Mouse (Mus musculus) hindbrain, embryonic 10.5 days (tissue): ENCODE data around the gene Pnp. TPM values are rescaled to one million over a fixed set of nuclear protein-coding genes. Genes with fewer than 3 reads are reported as not detected.
"Not testable (repeated sequence)": the region's sequence is repeated elsewhere in the genome, so short reads cannot be mapped to it uniquely, and the experiment has no call there.

Experiments
- DNase-seq: peaks from one replicate; pipeline ENCODE4 v3.0.0-alpha.2; 2017; ENCODE audit warnings: low spot score
- H3K27ac ChIP-seq: fragments of 300-500 bp; sonication (generic); 2 replicates; pipeline ENCODE4 v1.5.1; 2016; ENCODE audit warnings: mild to moderate bottlenecking, moderate library complexity
- H3K27me3 ChIP-seq: fragments of 300-500 bp; sonication (generic); 2 replicates; pipeline ENCODE4 v1.6.1; 2016; ENCODE audit warnings: mild to moderate bottlenecking; ENCODE audit not compliant: poor library complexity, insufficient read depth, severe bottlenecking
- H3K36me3 ChIP-seq: fragments of 300-500 bp; sonication (generic); 2 replicates; pipeline ENCODE4 v1.6.1; 2016; ENCODE audit warnings: mild to moderate bottlenecking, moderate library complexity
- H3K4me1 ChIP-seq: fragments of 300-500 bp; sonication (generic); replicated peaks from 2 replicates; pipeline ENCODE4 v1.6.1; 2016; ENCODE audit warnings: mild to moderate bottlenecking
- H3K4me3 ChIP-seq: fragments of 300-500 bp; sonication (generic); 2 replicates; pipeline ENCODE4 v1.5.1; 2016; ENCODE audit warnings: mild to moderate bottlenecking, moderate library complexity
- H3K9me3 ChIP-seq: fragments of 300-500 bp; sonication (generic); 2 replicates; pipeline ENCODE4 v1.6.1; 2016; ENCODE audit warnings: mild to moderate bottlenecking, moderate library complexity
- WGBS: fragments of 180-500 bp; shearing (Covaris S2); methylation state at CpG from one replicate; pipeline ENCODE4 v1.1.7; 2016; 5-methylcytosine and 5-hydroxymethylcytosine counted together
- polyA plus RNA-seq: library from polyadenylated mRNA; unstranded; fragments of >200 nt; fragmentation: Nextera tagmentation; extraction: Ambion mirVana; gene quantifications from 2 replicates; pipeline ENCODE4 v1.2.1, GENCODE M21; 2016

Pnp gene
- polyA plus RNA-seq, 1 experiment from 2014 or later, result 72.3 TPM

GRCm38 (mm10) chr14:50938940-50939339, 8.1 kb downstream of the Pnp start:
- H3K4me1 ChIP-seq, result peaks cover 2% of the 10 kb centered on the region
- no peaks in the 10 kb centered on the region for H3K27me3 ChIP-seq
- no peaks in the 10 kb centered on the region for H3K9me3 ChIP-seq
- H3K4me3 ChIP-seq, result no peak overlapping the region
- no peak overlapping the region for H3K27ac ChIP-seq
- WGBS, result 57% methylated on average over 2 of the region's 2 CpGs
- no peak for DNase-seq
- H3K36me3 ChIP-seq, result no peaks in the 10 kb centered on the region

- peaks cover 8% of the 10 kb centered on the region for H3K36me3 ChIP-seq
- DNase-seq, result peak; percentile 96
- H3K27me3 ChIP-seq, result no peaks in the 10 kb centered on the region
- WGBS, result 20% methylated on average over 31 of the region's 31 CpGs
- H3K4me1 ChIP-seq, result peaks cover 10% of the 10 kb centered on the region
- no peaks in the 10 kb centered on the region for H3K9me3 ChIP-seq
- peak within 1 kb of the TSS; percentile 89 for H3K27ac ChIP-seq
- peak within 1 kb of the TSS; percentile 59 for H3K4me3 ChIP-seq
These were observed 13.2 kb downstream of the Pnp start, which contains the start of gene Gm49342 for GRCm38 (mm10) chr14:50943932-50944667. Gene Gm49342, plus strand, starts transcription at chr14:50944517.

- Histone ChIP-seq H3K27ac (peak overlapping the region; percentile 89), H3K36me3 (peaks cover 14% of the 10 kb centered on the region), H3K4me1 (peaks cover 10% of the 10 kb centered on the region), H3K4me3 (peak overlapping the region; percentile 59)
- not testable (repeated sequence) for H3K27me3 ChIP-seq, DNase-seq, H3K9me3 ChIP-seq
- 0% methylated on average over 14 of the region's 15 CpGs for WGBS
These were observed 13.8 kb downstream of the Pnp start for GRCm38 (mm10) chr14:50944668-50945033.

- H3K27ac ChIP-seq, result peak overlapping the region; percentile 89
- 15% methylated on average over 6 of the region's 6 CpGs for WGBS
- H3K36me3 ChIP-seq, result peaks cover 15% of the 10 kb centered on the region
These were observed 14.2 kb downstream of the Pnp start for GRCm38 (mm10) chr14:50945081-50945480.

GRCm38 (mm10) chr14:50945526-50945925, 14.6 kb downstream of the Pnp start:
- not testable (repeated sequence) for H3K9me3 ChIP-seq, DNase-seq, H3K27me3 ChIP-seq
- WGBS, result 45% methylated on average over 3 of the region's 3 CpGs
- Histone ChIP-seq H3K36me3 (peaks cover 18% of the 10 kb centered on the region), H3K27ac (0 out of 2 replicates have a peak overlapping the region, but pooled peaks have one; percentile 89), H3K4me1 (peaks cover 10% of the 10 kb centered on the region), H3K4me3 (peak overlapping the region; percentile 59)

More at GRCm38 (mm10) chr14:50945081-50945480, 14.2 kb downstream of the Pnp start:
- Histone ChIP-seq H3K4me3 (peak overlapping the region; percentile 59), H3K4me1 (peaks cover 10% of the 10 kb centered on the region)
- not testable (repeated sequence) for H3K27me3 ChIP-seq, H3K9me3 ChIP-seq, DNase-seq

- no peak overlapping the region for H3K27ac ChIP-seq
- H3K36me3 ChIP-seq, result peaks cover 20% of the 10 kb centered on the region
- no peaks in the 10 kb centered on the region; the same call in 1 of the 2 replicates for H3K4me1 ChIP-seq
- H3K4me3 ChIP-seq, result no peak overlapping the region
- no peaks in the 10 kb centered on the region for H3K27me3 ChIP-seq
- WGBS, result 91% methylated on average over 10 of the region's 10 CpGs
- DNase-seq, result no peak
- H3K9me3 ChIP-seq, result no peaks in the 10 kb centered on the region
These were observed 24.6 kb downstream of the Pnp start for GRCm38 (mm10) chr14:50955487-50955886.

GRCm38 (mm10) chr14:50955942-50956508, 25.1 kb downstream of the Pnp start, which contains the start of gene Pnp2:
Gene Pnp2, plus strand, starts transcription at chr14:50955992.
- Histone ChIP-seq H3K36me3 (peaks cover 16% of the 10 kb centered on the region), H3K4me3 (peak within 1 kb of the TSS; percentile 23; the same call in 1 of the 2 replicates)
- H3K27ac ChIP-seq, H3K4me1 ChIP-seq, H3K9me3 ChIP-seq, H3K27me3 ChIP-seq: not testable (repeated sequence)
- WGBS, result 8% methylated on average over 19 of the region's 19 CpGs
- peak; percentile 29 for DNase-seq

- not testable (repeated sequence) for DNase-seq, H3K9me3 ChIP-seq, H3K27ac ChIP-seq, H3K36me3 ChIP-seq, H3K4me3 ChIP-seq, H3K27me3 ChIP-seq, H3K4me1 ChIP-seq
- 83% methylated on average over 6 of the region's 6 CpGs for WGBS
These were observed 25.8 kb downstream of the Pnp start for GRCm38 (mm10) chr14:50956724-50957123.

GRCm38 (mm10) chr14:50957146-50957545, 26.3 kb downstream of the Pnp start:
- not testable (repeated sequence) for H3K9me3 ChIP-seq, DNase-seq, H3K36me3 ChIP-seq, H3K4me1 ChIP-seq, H3K4me3 ChIP-seq, H3K27me3 ChIP-seq, H3K27ac ChIP-seq
- 77% methylated on average over 3 of the region's 3 CpGs for WGBS

- not testable (repeated sequence) for H3K4me3 ChIP-seq, DNase-seq, H3K36me3 ChIP-seq, H3K9me3 ChIP-seq, H3K27ac ChIP-seq, H3K27me3 ChIP-seq, H3K4me1 ChIP-seq
- WGBS, result 90% methylated on average over 5 of the region's 5 CpGs
These were observed 27.6 kb downstream of the Pnp start for GRCm38 (mm10) chr14:50958289-50958995.

GRCm38 (mm10) chr14:50968216-50968980, 37.5 kb downstream of the Pnp start:
- Histone ChIP-seq H3K4me1 (peaks cover 23% of the 10 kb centered on the region), H3K4me3 (no peak overlapping the region), H3K9me3 (no peaks in the 10 kb centered on the region), H3K27ac (no peak overlapping the region), H3K36me3 (no peaks in the 10 kb centered on the region), H3K27me3 (no peaks in the 10 kb centered on the region)
- no peak for DNase-seq
- 79% methylated on average over 5 of the region's 5 CpGs for WGBS

GRCm38 (mm10) chr14:50969041-50969440, 38.2 kb downstream of the Pnp start:
- Histone ChIP-seq H3K4me1 (peaks cover 23% of the 10 kb centered on the region), H3K27ac (peak overlapping the region; percentile 65), H3K36me3 (no peaks in the 10 kb centered on the region), H3K9me3 (no peaks in the 10 kb centered on the region), H3K27me3 (no peaks in the 10 kb centered on the region), H3K4me3 (peak overlapping the region; percentile 12; the same call in 1 of the 2 replicates)
- WGBS, result 22% methylated on average over 1 of the region's 1 CpGs
- no peak for DNase-seq
